Mouse (Mus musculus) megakaryocyte, embryonic 14.5 days (primary cell): ENCODE results near the gene Dennd1b.

ENCODE experiments used
- FLI1 ChIP-seq: IDR thresholded peaks from 2 replicates; pipeline ENCODE4 v1.6.1; 2012; ENCODE audit warnings: low read length, inconsistent platforms, mixed read lengths
- GATA1 ChIP-seq: IDR thresholded peaks from 3 replicates; pipeline ENCODE4 v1.6.1; 2012; ENCODE audit warnings: mixed read lengths, low read length, inconsistent platforms, borderline replicate concordance

GRCm38 (mm10) chr1:139092144-139092543, 128.9 kb downstream of the Dennd1b start:
- TF ChIP-seq GATA1, result no peak
- TF ChIP-seq FLI1, result no peak
